Mouse (Mus musculus) bone marrow macrophage, adult 2 months (primary cell): ENCODE data around the gene Glb1.

Experiments
- CTCF ChIP-seq: IDR thresholded peaks from 2 replicates; pipeline ENCODE4 v1.5.1; 2012; ENCODE audit warnings: low read depth, mild to moderate bottlenecking, low read length, moderate library complexity
- POLR2A ChIP-seq: IDR thresholded peaks from 2 replicates; pipeline ENCODE4 v1.6.1; 2012; ENCODE audit warnings: mild to moderate bottlenecking, low read depth, low read length, borderline replicate concordance

DNA sequence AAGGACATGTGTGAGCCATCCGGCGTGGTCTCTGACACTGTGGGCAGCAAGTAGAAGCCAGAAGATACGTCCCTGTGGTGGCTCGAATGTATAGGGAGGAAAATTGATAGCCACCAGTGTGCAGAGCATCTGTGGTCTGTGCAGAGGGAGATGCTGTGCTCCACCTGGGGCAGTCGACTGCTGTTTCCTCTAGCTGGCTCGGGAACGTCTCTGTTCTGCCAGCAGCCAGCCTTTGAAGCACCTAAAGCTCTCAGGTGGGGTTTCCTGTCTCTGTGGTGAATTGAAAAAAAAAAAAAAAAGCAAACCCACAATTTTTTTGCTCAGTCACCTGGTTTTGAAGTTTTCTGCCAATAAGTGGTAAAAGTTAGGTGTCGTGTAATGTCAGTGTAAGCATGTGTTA, 42.5 kb downstream of the Glb1 start:
- no peak for TF ChIP-seq CTCF
- TF ChIP-seq POLR2A, result no peak
